Mouse (Mus musculus) intestine, embryonic 14.5 days (tissue): ENCODE results near the gene Isg20l2. TPM values are rescaled to one million over a fixed set of nuclear protein-coding genes. Genes with fewer than 3 reads are reported as not detected.
"Not testable (repeated sequence)": the region's sequence is repeated elsewhere in the genome, so short reads cannot be mapped to it uniquely, and the experiment has no call there.

Source experiments
- ATAC-seq: fragments of 200-750 bp; cut with Nextera tagmentation; replicated peaks from 2 replicates; pipeline ENCODE4 v1.8.0; 2017; ENCODE audit warnings: low read depth, moderate number of reproducible peaks, moderate TSS enrichment, moderate library complexity; ENCODE audit not compliant: low FRiP score, low TSS enrichment
- DNase-seq: peaks from one replicate; pipeline ENCODE4 v3.0.0-alpha.2; 2018; ENCODE audit warnings: low spot score
- H3K27ac ChIP-seq: fragments of 300-500 bp; sonication (generic); 2 replicates; pipeline ENCODE4 v1.5.1; 2014; ENCODE audit warnings: low read depth, mild to moderate bottlenecking, control low read depth
- H3K27me3 ChIP-seq: fragments of 300-500 bp; sonication (generic); replicated peaks from 2 replicates; pipeline ENCODE4 v1.6.1; 2014; ENCODE audit warnings: low read length, control low read depth; ENCODE audit not compliant: control insufficient read depth, insufficient read depth
- H3K36me3 ChIP-seq: fragments of 300-500 bp; sonication (generic); 2 replicates; pipeline ENCODE4 v1.6.1; 2014; ENCODE audit warnings: low read length, control low read depth; ENCODE audit not compliant: control insufficient read depth, insufficient read depth
- H3K4me1 ChIP-seq: fragments of 300-500 bp; sonication (generic); replicated peaks from 2 replicates; pipeline ENCODE4 v1.6.1; 2014; ENCODE audit warnings: low read length, control low read depth, mixed read lengths; ENCODE audit not compliant: control insufficient read depth, insufficient read depth
- H3K4me2 ChIP-seq: fragments of 300-500 bp; sonication (generic); 2 replicates; pipeline ENCODE4 v1.6.1; 2014; ENCODE audit warnings: low read length
- H3K4me3 ChIP-seq: fragments of 300-500 bp; sonication (generic); 2 replicates; pipeline ENCODE4 v1.5.1; 2014; ENCODE audit warnings: low read depth, low read length, control low read depth, mixed read lengths
- H3K9ac ChIP-seq: fragments of 300-500 bp; sonication (generic); 2 replicates; pipeline ENCODE4 v1.6.1; 2014; ENCODE audit warnings: mild to moderate bottlenecking, low read length
- H3K9me3 ChIP-seq: fragments of 300-500 bp; sonication (generic); 2 replicates; pipeline ENCODE4 v1.6.1; 2016; ENCODE audit warnings: low read length, control low read depth; ENCODE audit not compliant: control insufficient read depth
- WGBS: fragments of 180-500 bp; shearing (Covaris S2); extraction: QIAGEN DNeasy Blood & Tissue Kit; methylation state at CpG from one replicate; pipeline ENCODE4 v1.1.7; 2014; 5-methylcytosine and 5-hydroxymethylcytosine counted together
- polyA plus RNA-seq: library from polyadenylated mRNA; unstranded; fragments of >200 nt; fragmentation: Nextera tagmentation; extraction: Ambion mirVana; gene quantifications from 2 replicates; pipeline ENCODE4 v1.2.1, GENCODE M21; 2014

Isg20l2 gene
- polyA plus RNA-seq, 1 experiment from 2014 or later: 32.8 TPM

- Histone ChIP-seq H3K4me1 (no peaks in the 10 kb centered on the region), H3K4me2 (no peak overlapping the region), H3K4me3 (no peak overlapping the region), H3K36me3 (no peaks in the 10 kb centered on the region), H3K9ac (no peak overlapping the region), H3K9me3 (no peaks in the 10 kb centered on the region), H3K27me3 (no peaks in the 10 kb centered on the region), H3K27ac (no peak overlapping the region)
- 65% methylated on average over 3 of the region's 3 CpGs for WGBS
- DNase-seq (no peak), ATAC-seq (no peak)
Measured at GRCm38 (mm10) chr3:87893367-87893905, 36.7 kb upstream of the Isg20l2 start.

- H3K9me3 ChIP-seq: no peaks in the 10 kb centered on the region
- H3K27ac ChIP-seq: no peak overlapping the region
- DNase-seq: no peak
- no peak overlapping the region for H3K4me3 ChIP-seq
- no peaks in the 10 kb centered on the region for H3K36me3 ChIP-seq
- H3K4me2 ChIP-seq: no peak overlapping the region
- 69% methylated on average over 3 of the region's 3 CpGs for WGBS
- H3K9ac ChIP-seq: no peak overlapping the region
- ATAC-seq: no peak
- H3K4me1 ChIP-seq: no peaks in the 10 kb centered on the region
- H3K27me3 ChIP-seq: no peaks in the 10 kb centered on the region
Measured at GRCm38 (mm10) chr3:87899266-87899665, 30.8 kb upstream of the Isg20l2 start.

GRCm38 (mm10) chr3:87899776-87900175, 30.3 kb upstream of the Isg20l2 start:
- Histone ChIP-seq H3K27me3 (no peaks in the 10 kb centered on the region), H3K4me1 (no peaks in the 10 kb centered on the region), H3K4me3 (no peak overlapping the region), H3K36me3 (no peaks in the 10 kb centered on the region), H3K9ac (no peak overlapping the region), H3K4me2 (no peak overlapping the region), H3K27ac (no peak overlapping the region), H3K9me3 (no peaks in the 10 kb centered on the region)
- DNase-seq (no peak), ATAC-seq (no peak)
- WGBS: 84% methylated on average over 3 of the region's 3 CpGs

GRCm38 (mm10) chr3:87901036-87901624, 29.0 kb upstream of the Isg20l2 start:
- no peak for DNase-seq
- Histone ChIP-seq H3K4me1 (no peaks in the 10 kb centered on the region), H3K27me3 (no peaks in the 10 kb centered on the region), H3K36me3 (no peaks in the 10 kb centered on the region), H3K4me2 (no peak overlapping the region), H3K9me3 (no peaks in the 10 kb centered on the region), H3K27ac (no peak overlapping the region), H3K4me3 (no peak overlapping the region), H3K9ac (no peak overlapping the region)
- 43% methylated on average over 1 of the region's 1 CpGs for WGBS
- no peak for ATAC-seq

GRCm38 (mm10) chr3:87901959-87902358, 28.2 kb upstream of the Isg20l2 start:
- ATAC-seq: not testable (repeated sequence)
- 90% methylated on average over 5 of the region's 6 CpGs for WGBS

GRCm38 (mm10) chr3:87903821-87904220, 26.3 kb upstream of the Isg20l2 start:
- Histone ChIP-seq H3K27ac (no peak overlapping the region), H3K9ac (no peak overlapping the region), H3K36me3 (no peaks in the 10 kb centered on the region), H3K4me1 (peaks cover 13% of the 10 kb centered on the region), H3K4me2 (no peak overlapping the region), H3K4me3 (no peak overlapping the region), H3K9me3 (no peaks in the 10 kb centered on the region), H3K27me3 (no peaks in the 10 kb centered on the region)
- no peak for ATAC-seq
- 48% methylated on average over 5 of the region's 5 CpGs for WGBS
- no peak for DNase-seq

More at GRCm38 (mm10) chr3:87901959-87902358, 28.2 kb upstream of the Isg20l2 start:
- H3K36me3 ChIP-seq, H3K27ac ChIP-seq, DNase-seq, H3K4me2 ChIP-seq, H3K27me3 ChIP-seq, H3K4me1 ChIP-seq, H3K9ac ChIP-seq, H3K9me3 ChIP-seq, H3K4me3 ChIP-seq: not testable (repeated sequence)

- peak within 1 kb of the TSS; percentile 92 for H3K27ac ChIP-seq
- H3K4me1 ChIP-seq: peaks cover 32% of the 10 kb centered on the region
- H3K9me3 ChIP-seq: no peaks in the 10 kb centered on the region
- H3K27me3 ChIP-seq: no peaks in the 10 kb centered on the region
- no peaks in the 10 kb centered on the region for H3K36me3 ChIP-seq
- WGBS: under 1% methylated on average over 57 of the region's 57 CpGs
- peak within 1 kb of the TSS; percentile 80 for H3K4me3 ChIP-seq
- DNase-seq: peak; percentile 90
- peak; percentile 92 for ATAC-seq
- peak within 1 kb of the TSS; percentile 90 for H3K9ac ChIP-seq
- H3K4me2 ChIP-seq: peak within 1 kb of the TSS; percentile 78
Measured at GRCm38 (mm10) chr3:87905880-87906485, 24.1 kb upstream of the Isg20l2 start, which contains the start of gene Hdgf. Gene Hdgf (plus strand): TSS chr3:87906321.

GRCm38 (mm10) chr3:87906601-87906980, 23.5 kb upstream of the Isg20l2 start:
- no peaks in the 10 kb centered on the region for H3K36me3 ChIP-seq
- DNase-seq (peak; percentile 74), ATAC-seq (peak; percentile 17; the same call in 1 of the 2 replicates)
- no peaks in the 10 kb centered on the region for H3K9me3 ChIP-seq
- H3K4me1 ChIP-seq: peaks cover 36% of the 10 kb centered on the region
- H3K27me3 ChIP-seq: no peaks in the 10 kb centered on the region
- H3K27ac ChIP-seq: peak overlapping the region; percentile 92
- peak overlapping the region; percentile 80 for H3K4me3 ChIP-seq
- peak overlapping the region; percentile 90 for H3K9ac ChIP-seq
- 0% methylated on average over 39 of the region's 47 CpGs for WGBS
- H3K4me2 ChIP-seq: peak overlapping the region; percentile 78
